Mouse (Mus musculus): ENCODE measurements around the gene Gas8.
"Not testable (repeated sequence)": the region's sequence is repeated elsewhere in the genome, so short reads cannot be mapped to it uniquely, and the experiment has no call there.

The Gas8 gene

DNA sequence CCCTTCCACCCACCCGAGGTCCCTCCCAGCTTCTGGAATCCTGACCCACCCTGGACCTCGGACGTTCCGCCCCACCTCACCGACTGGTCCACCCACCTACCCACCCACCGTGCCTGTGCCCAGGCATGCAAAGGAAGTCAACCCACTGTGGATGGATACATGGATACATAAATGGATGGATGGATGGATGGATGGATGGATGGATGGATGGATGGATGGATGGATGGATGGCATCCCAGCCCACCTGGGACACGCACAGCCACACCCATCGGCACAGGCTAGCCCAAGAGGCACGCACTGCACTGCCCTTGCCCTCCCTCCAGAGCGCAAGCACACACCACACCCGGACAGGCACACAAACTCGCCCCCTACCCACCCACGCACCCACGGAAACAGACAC is 19.0 kb downstream of the Gas8 start:
- DNase-seq (ENCODE audit: low read depth, low spot score); H3K36me3 ChIP-seq (ENCODE audit: control insufficient read depth, insufficient read depth, low read length, poor library complexity, severe bottlenecking); H3K27me3 ChIP-seq (ENCODE audit: control insufficient read depth, insufficient read depth, low read length, poor library complexity, severe bottlenecking): not testable (repeated sequence)

DNA sequence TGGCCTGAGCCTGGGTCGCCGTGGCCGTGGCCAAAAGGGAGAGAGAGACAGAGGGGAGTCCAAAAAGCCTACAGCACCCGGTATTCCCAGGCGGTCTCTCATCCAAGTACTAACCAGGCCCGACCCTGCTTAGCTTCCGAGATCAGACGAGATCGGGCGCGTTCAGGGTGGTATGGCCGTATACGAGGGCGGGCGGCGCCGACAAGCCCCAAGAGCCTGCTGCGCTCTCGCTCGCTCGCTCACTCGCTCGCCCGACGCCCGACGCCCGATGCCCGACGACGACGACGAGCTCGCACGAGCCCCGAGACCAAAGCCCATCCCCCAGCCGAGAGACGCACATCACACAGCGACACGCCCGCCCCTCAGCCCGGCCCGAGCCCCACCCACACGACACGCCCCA is 45.6 kb downstream of the Gas8 start:
- DNase-seq (ENCODE audit: low read depth, low spot score): peak; percentile 0
- not testable (repeated sequence) for H3K27me3 ChIP-seq (ENCODE audit: control insufficient read depth, insufficient read depth, low read length, poor library complexity, severe bottlenecking); H3K36me3 ChIP-seq (ENCODE audit: control insufficient read depth, insufficient read depth, low read length, poor library complexity, severe bottlenecking)

DNA sequence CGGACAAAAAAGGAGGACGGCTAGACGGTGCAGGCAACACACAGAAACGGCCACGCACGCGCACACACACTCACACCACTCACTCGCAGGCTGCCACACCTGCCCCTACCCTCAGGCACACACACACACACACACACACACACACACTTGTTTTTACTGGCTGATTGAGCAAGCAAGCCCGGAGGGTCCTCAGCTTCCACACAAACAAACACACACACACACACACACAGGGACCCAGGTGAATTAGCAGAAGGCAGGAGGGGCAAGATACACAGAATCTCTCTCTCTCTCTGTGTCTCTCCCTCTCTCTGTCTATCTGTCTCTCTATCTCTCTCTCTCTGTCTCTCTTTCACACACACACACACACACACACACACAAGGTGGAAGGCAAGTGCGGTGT is 56.8 kb downstream of the Gas8 start:
- not testable (repeated sequence) for H3K36me3 ChIP-seq (ENCODE audit: control insufficient read depth, insufficient read depth, low read length, poor library complexity, severe bottlenecking); DNase-seq (ENCODE audit: low read depth, low spot score); H3K27me3 ChIP-seq (ENCODE audit: control insufficient read depth, insufficient read depth, low read length, poor library complexity, severe bottlenecking)

All from splenic B cell, adult 2 months (primary cell).